Mouse (Mus musculus) intestine, postnatal 0 days (tissue): ENCODE results near the gene B4galnt4. TPM values are rescaled to one million over a fixed set of nuclear protein-coding genes. Genes with fewer than 3 reads are reported as not detected.

Experiments
- ATAC-seq: fragments of 200-750 bp; cut with Nextera tagmentation; 2 replicates; pipeline ENCODE4 v1.8.0; 2017; ENCODE audit warnings: mild to moderate bottlenecking, moderate TSS enrichment, moderate library complexity
- H3K27ac ChIP-seq: fragments of 300-500 bp; sonication (generic); 2 replicates; pipeline ENCODE4 v1.5.1; 2014; ENCODE audit warnings: mild to moderate bottlenecking, low read depth, low read length, moderate library complexity
- H3K27me3 ChIP-seq: fragments of 300-500 bp; sonication (generic); replicated peaks from 2 replicates; pipeline ENCODE4 v1.6.1; 2014; ENCODE audit warnings: low read length, mixed read lengths; ENCODE audit not compliant: control insufficient read depth, insufficient read depth
- H3K36me3 ChIP-seq: fragments of 300-500 bp; sonication (generic); 2 replicates; pipeline ENCODE4 v1.6.1; 2014; ENCODE audit warnings: mild to moderate bottlenecking, moderate library complexity; ENCODE audit not compliant: control insufficient read depth, insufficient read depth
- H3K4me1 ChIP-seq: fragments of 300-500 bp; sonication (generic); replicated peaks from 2 replicates; pipeline ENCODE4 v1.6.1; 2014; ENCODE audit warnings: antibody characterized with exemption, low read length, mixed read lengths; ENCODE audit not compliant: control insufficient read depth, insufficient read depth
- H3K4me2 ChIP-seq: fragments of 300-500 bp; sonication (generic); replicated peaks from 2 replicates; pipeline ENCODE4 v1.6.1; 2014; ENCODE audit warnings: low read depth, mild to moderate bottlenecking, moderate library complexity
- H3K4me3 ChIP-seq: fragments of 300-500 bp; sonication (generic); 2 replicates; pipeline ENCODE4 v1.5.1; 2014; ENCODE audit warnings: low read depth, low read length
- H3K9ac ChIP-seq: fragments of 300-500 bp; sonication (generic); 2 replicates; pipeline ENCODE4 v1.6.1; 2014; ENCODE audit warnings: mild to moderate bottlenecking, low read depth, low read length
- H3K9me3 ChIP-seq: fragments of 300-500 bp; sonication (generic); 2 replicates; pipeline ENCODE4 v1.6.1; 2016; ENCODE audit warnings: mixed run types; ENCODE audit not compliant: control insufficient read depth
- CTCF ChIP-seq: sonication (generic); IDR thresholded peaks from 2 replicates; pipeline ENCODE4 v1.5.1; 2016; ENCODE audit warnings: low read depth, mild to moderate bottlenecking, control low read depth, antibody characterized with exemption, moderate library complexity
- WGBS: fragments of 180-500 bp; shearing (Covaris S2); extraction: QIAGEN DNeasy Blood & Tissue Kit; methylation state at CpG from one replicate; pipeline ENCODE4 v1.1.7; 2014; 5-methylcytosine and 5-hydroxymethylcytosine counted together
- polyA plus RNA-seq: library from polyadenylated mRNA; unstranded; fragments of >200 nt; fragmentation: Nextera tagmentation; extraction: Ambion mirVana; gene quantifications from 2 replicates; pipeline ENCODE4 v1.2.1, GENCODE M21; 2015

The B4galnt4 gene
- polyA plus RNA-seq, 1 experiment from 2014 or later: 1.9 TPM

- no peak overlapping the region for H3K4me3 ChIP-seq
- H3K27me3 ChIP-seq: peaks cover 7% of the 10 kb centered on the region
- no peak overlapping the region for H3K9ac ChIP-seq
- no peaks in the 10 kb centered on the region for H3K36me3 ChIP-seq
- WGBS: 38% methylated on average over 23 of the region's 23 CpGs
- H3K4me1 ChIP-seq: no peaks in the 10 kb centered on the region
- no peak overlapping the region for H3K4me2 ChIP-seq
- ATAC-seq: 0 out of 2 replicates have a peak, but pooled peaks have one; percentile 15
- no peaks in the 10 kb centered on the region for H3K9me3 ChIP-seq
- TF ChIP-seq CTCF: peak; percentile 82
- H3K27ac ChIP-seq: no peak overlapping the region
Measured at GRCm38 (mm10) chr7:141072017-141072745, 11.3 kb downstream of the B4galnt4 start.

GRCm38 (mm10) chr7:141073782-141074181 lies 12.9 kb downstream of the B4galnt4 start:
- no peak overlapping the region for H3K4me3 ChIP-seq
- H3K9ac ChIP-seq: no peak overlapping the region

GRCm38 (mm10) chr7:141077841-141078240 lies 16.9 kb downstream of the B4galnt4 start, which contains the start of gene Pkp3:
TSS of gene Pkp3 (plus strand) at chr7:141078218.
- Histone ChIP-seq H3K4me3 (no peak within 1 kb of the TSS), H3K4me1 (no peaks in the 10 kb centered on the region), H3K27me3 (no peaks in the 10 kb centered on the region), H3K9ac (no peak within 1 kb of the TSS), H3K4me2 (no peak within 1 kb of the TSS), H3K9me3 (no peaks in the 10 kb centered on the region), H3K27ac (no peak within 1 kb of the TSS), H3K36me3 (peaks cover 7% of the 10 kb centered on the region; the same call in 1 of the 2 replicates)
- TF ChIP-seq CTCF: no peak
- WGBS: 88% methylated on average over 15 of the region's 15 CpGs
- no peak for ATAC-seq

More at GRCm38 (mm10) chr7:141073782-141074181, 12.9 kb downstream of the B4galnt4 start:
- H3K27me3 ChIP-seq: peaks cover 7% of the 10 kb centered on the region
- no peak for TF ChIP-seq CTCF
- no peaks in the 10 kb centered on the region for H3K9me3 ChIP-seq
- H3K27ac ChIP-seq: no peak overlapping the region
- no peak overlapping the region for H3K4me2 ChIP-seq
- ATAC-seq: no peak
- no peaks in the 10 kb centered on the region for H3K36me3 ChIP-seq
- no peaks in the 10 kb centered on the region for H3K4me1 ChIP-seq
- WGBS: 81% methylated on average over 4 of the region's 4 CpGs

- no peak overlapping the region for H3K9ac ChIP-seq
- no peaks in the 10 kb centered on the region for H3K4me1 ChIP-seq
- no peaks in the 10 kb centered on the region for H3K27me3 ChIP-seq
- no peak overlapping the region for H3K27ac ChIP-seq
- no peak for ATAC-seq
- H3K9me3 ChIP-seq: no peaks in the 10 kb centered on the region
- H3K36me3 ChIP-seq: peaks cover 13% of the 10 kb centered on the region; the same call in 1 of the 2 replicates
- whole genome bisulfite sequencing: 71% methylated on average over 4 of the region's 4 CpGs
- H3K4me3 ChIP-seq: no peak overlapping the region
- no peak overlapping the region for H3K4me2 ChIP-seq
- TF ChIP-seq CTCF: no peak
Measured at GRCm38 (mm10) chr7:141078876-141079275, 18.0 kb downstream of the B4galnt4 start.

GRCm38 (mm10) chr7:141079481-141080449 lies 18.9 kb downstream of the B4galnt4 start:
- WGBS: 18% methylated on average over 32 of the region's 34 CpGs

GRCm38 (mm10) chr7:141087894-141088293 lies 27.0 kb downstream of the B4galnt4 start:
- H3K4me3 ChIP-seq: no peak overlapping the region
- 35% methylated on average over 8 of the region's 8 CpGs for WGBS
- H3K4me2 ChIP-seq: no peak overlapping the region
- H3K27me3 ChIP-seq: no peaks in the 10 kb centered on the region
- no peak for ATAC-seq
- no peak for TF ChIP-seq CTCF
- no peaks in the 10 kb centered on the region for H3K9me3 ChIP-seq
- H3K27ac ChIP-seq: no peak overlapping the region
- no peak overlapping the region for H3K9ac ChIP-seq
- peaks cover 43% of the 10 kb centered on the region for H3K36me3 ChIP-seq
- no peaks in the 10 kb centered on the region for H3K4me1 ChIP-seq

More at GRCm38 (mm10) chr7:141079481-141080449, 18.9 kb downstream of the B4galnt4 start:
- Histone ChIP-seq H3K9ac (peak overlapping the region; percentile 68), H3K27me3 (no peaks in the 10 kb centered on the region), H3K4me1 (no peaks in the 10 kb centered on the region), H3K27ac (peak overlapping the region; percentile 90), H3K9me3 (no peaks in the 10 kb centered on the region), H3K36me3 (peaks cover 19% of the 10 kb centered on the region; the same call in 1 of the 2 replicates), H3K4me2 (peak overlapping the region; percentile 68), H3K4me3 (peak overlapping the region; percentile 49)
- no peak for TF ChIP-seq CTCF
- ATAC-seq: peak; percentile 91
